Mouse (Mus musculus) CH12.LX (cell line): ENCODE measurements around the gene Lhpp. TPM values are rescaled to one million over a fixed set of nuclear protein-coding genes. Genes with fewer than 3 reads are reported as not detected.

Experiments used
- DNase-seq: peaks from one replicate; pipeline ENCODE4 v3.0.0-alpha.2; 2013; ENCODE audit errors: extremely low read depth
- H3K27ac ChIP-seq: 2 replicates; pipeline ENCODE4 v1.5.1; 2012; ENCODE audit warnings: low read depth, mild to moderate bottlenecking, control low read depth, moderate library complexity; ENCODE audit not compliant: insufficient read depth
- H3K27me3 ChIP-seq: replicated peaks from 2 replicates; pipeline ENCODE3; 2012; ENCODE audit warnings: inconsistent platforms
- H3K36me3 ChIP-seq, 2 experiments: replicated peaks in 1 of 2; 2 replicates each; pipeline versions ENCODE3 to v1.6.1; 2012; ENCODE audit warnings: inconsistent platforms in 1 of 2, low read length in 1 of 2, mild to moderate bottlenecking in 1 of 2, mixed read lengths in 1 of 2, moderate library complexity in 1 of 2; ENCODE audit not compliant: control insufficient read depth in 1 of 2, insufficient read depth in 1 of 2
- H3K4me1 ChIP-seq, 2 experiments: 2 replicates each; pipeline ENCODE4 v1.6.1; 2012; ENCODE audit warnings: inconsistent platforms in 1 of 2, moderate library complexity in 1 of 2; ENCODE audit not compliant: insufficient read depth in 2 of 2, control insufficient read depth in 1 of 2
- H3K4me2 ChIP-seq: 2 replicates; pipeline ENCODE4 v1.6.1; 2012; ENCODE audit warnings: low read depth, mild to moderate bottlenecking, control low read depth; ENCODE audit not compliant: poor library complexity, insufficient read depth, severe bottlenecking
- H3K4me3 ChIP-seq, 3 experiments: fragments of 150-350 bp in 1 of 3; sonication (generic) in 1 of 3; replicated peaks in 1 of 3; 2 replicates each; pipeline versions ENCODE3 to v1.5.1; 2011 to 2012; ENCODE audit warnings: low read depth in 2 of 3, low read length in 2 of 3, mild to moderate bottlenecking in 2 of 3, moderate library complexity in 2 of 3, control low read depth in 1 of 3, improper control_type of control experiment in 1 of 3, inconsistent platforms in 1 of 3, mixed read lengths in 1 of 3; ENCODE audit not compliant: poor library complexity in 1 of 3
- H3K79me2 ChIP-seq: replicated peaks from 2 replicates; pipeline ENCODE4 v1.6.1; 2012; ENCODE audit warnings: mild to moderate bottlenecking, moderate library complexity; ENCODE audit not compliant: control insufficient read depth, poor library complexity, insufficient read depth, severe bottlenecking; ENCODE audit errors: extremely low read depth
- H3K9ac ChIP-seq: 2 replicates; pipeline ENCODE4 v1.6.1; 2012; ENCODE audit warnings: low read depth, mild to moderate bottlenecking, control low read depth, moderate library complexity; ENCODE audit not compliant: insufficient read depth
- H3K9me3 ChIP-seq: replicated peaks from 2 replicates; pipeline ENCODE3; 2012; ENCODE audit warnings: low read length, inconsistent platforms, mixed read lengths
- BHLHE40 ChIP-seq: IDR thresholded peaks from 2 replicates; pipeline ENCODE4 v1.6.1; 2011; ENCODE audit warnings: mild to moderate bottlenecking, low read depth, low read length, improper control_type of control experiment
- CHD1 ChIP-seq: IDR thresholded peaks from 2 replicates; pipeline ENCODE4 v1.6.1; 2012; ENCODE audit warnings: low read depth, low read length, improper control_type of control experiment, inconsistent platforms
- CHD2 ChIP-seq: IDR thresholded peaks from 2 replicates; pipeline ENCODE4 v1.6.1; 2011; ENCODE audit warnings: low read length, improper control_type of control experiment
- CTCF ChIP-seq, 2 experiments: IDR thresholded peaks in 1 of 2; conservative IDR thresholded peaks in 1 of 2; 2 replicates each; pipeline ENCODE4 v1.5.1; 2011 to 2012; ENCODE audit warnings: low read depth in 2 of 2, low read length in 2 of 2, improper control_type of control experiment in 1 of 2, inconsistent platforms in 1 of 2, mild to moderate bottlenecking in 1 of 2, moderate library complexity in 1 of 2
- ELF1 ChIP-seq: IDR thresholded peaks from 2 replicates; pipeline ENCODE4 v1.6.1; 2014; ENCODE audit warnings: low read depth, mild to moderate bottlenecking, inconsistent platforms, low read length, improper control_type of control experiment
- ETS1 ChIP-seq: conservative IDR thresholded peaks from 2 replicates; pipeline ENCODE4 v1.6.1; 2012; ENCODE audit warnings: low read depth, mild to moderate bottlenecking, inconsistent platforms, low read length, improper control_type of control experiment, moderate library complexity
- GABPA ChIP-seq: IDR thresholded peaks from 2 replicates; pipeline ENCODE4 v1.6.1; 2012; ENCODE audit warnings: low read depth, low read length, improper control_type of control experiment, inconsistent platforms; ENCODE audit not compliant: insufficient replicate concordance
- HCFC1 ChIP-seq: IDR thresholded peaks from 2 replicates; pipeline ENCODE4 v1.6.1; 2012; ENCODE audit warnings: low read depth, mild to moderate bottlenecking, inconsistent platforms, low read length, improper control_type of control experiment
- IRF4 ChIP-seq: IDR thresholded peaks from 2 replicates; pipeline ENCODE4 v1.6.1; 2014; ENCODE audit warnings: low read depth, mild to moderate bottlenecking, inconsistent platforms, low read length, improper control_type of control experiment
- JUN ChIP-seq: IDR thresholded peaks from 2 replicates; pipeline ENCODE4 v1.6.1; 2011; ENCODE audit warnings: low read depth, mild to moderate bottlenecking, low read length, improper control_type of control experiment, moderate library complexity; ENCODE audit not compliant: insufficient read depth
- JUND ChIP-seq: conservative IDR thresholded peaks from 2 replicates; pipeline ENCODE4 v1.6.1; 2011; ENCODE audit warnings: low read depth, low read length, improper control_type of control experiment
- KAT2A ChIP-seq: IDR thresholded peaks from 2 replicates; pipeline ENCODE4 v1.6.1; 2012; ENCODE audit warnings: low read length, improper control_type of control experiment, inconsistent platforms; ENCODE audit not compliant: insufficient replicate concordance
- MAFK ChIP-seq: IDR thresholded peaks from 2 replicates; pipeline ENCODE4 v1.6.1; 2011; ENCODE audit warnings: low read length, improper control_type of control experiment; ENCODE audit not compliant: insufficient replicate concordance
- MAX ChIP-seq: IDR thresholded peaks from 2 replicates; pipeline ENCODE4 v1.6.1; 2011; ENCODE audit warnings: low read length, improper control_type of control experiment
- MAZ ChIP-seq: IDR thresholded peaks from 2 replicates; pipeline ENCODE4 v1.6.1; 2012; ENCODE audit warnings: low read depth, mild to moderate bottlenecking, inconsistent platforms, low read length, improper control_type of control experiment, moderate library complexity
- MEF2A ChIP-seq: IDR thresholded peaks from 2 replicates; pipeline ENCODE4 v1.6.1; 2014; ENCODE audit warnings: low read depth, mild to moderate bottlenecking, inconsistent platforms, low read length, improper control_type of control experiment, borderline replicate concordance
- MYC ChIP-seq: IDR thresholded peaks from 2 replicates; pipeline ENCODE4 v1.6.1; 2011; ENCODE audit warnings: low read depth, mild to moderate bottlenecking, improper control_type of control experiment, low read length
- NELFE ChIP-seq: IDR thresholded peaks from 2 replicates; pipeline ENCODE4 v1.6.1; 2011; ENCODE audit warnings: low read depth, low read length, improper control_type of control experiment
- POLR2A ChIP-seq: IDR thresholded peaks from 2 replicates; pipeline ENCODE4 v1.6.1; 2011; ENCODE audit warnings: low read depth, mild to moderate bottlenecking, improper control_type of control experiment, low read length
- POLR2AphosphoS2 ChIP-seq: IDR thresholded peaks from 2 replicates; pipeline ENCODE4 v1.6.1; 2011; ENCODE audit warnings: low read depth, low read length, improper control_type of control experiment
- RCOR1 ChIP-seq: conservative IDR thresholded peaks from 2 replicates; pipeline ENCODE4 v1.6.1; 2012; ENCODE audit warnings: low read depth, mild to moderate bottlenecking, inconsistent platforms, low read length, improper control_type of control experiment
- SIN3A ChIP-seq: IDR thresholded peaks from 2 replicates; pipeline ENCODE4 v1.6.1; 2012; ENCODE audit warnings: low read length, improper control_type of control experiment, inconsistent platforms
- SMC3 ChIP-seq: IDR thresholded peaks from 2 replicates; pipeline ENCODE4 v1.6.1; 2011; ENCODE audit warnings: low read depth, low read length, improper control_type of control experiment
- TBP ChIP-seq: conservative IDR thresholded peaks from 2 replicates; pipeline ENCODE4 v1.6.1; 2011; ENCODE audit warnings: low read depth, low read length, improper control_type of control experiment
- TCF12 ChIP-seq: IDR thresholded peaks from 2 replicates; pipeline ENCODE4 v1.6.1; 2014; ENCODE audit warnings: low read depth, mild to moderate bottlenecking, inconsistent platforms, low read length, improper control_type of control experiment
- UBTF ChIP-seq: IDR thresholded peaks from 2 replicates; pipeline ENCODE4 v1.6.1; 2012; ENCODE audit warnings: low read depth, mild to moderate bottlenecking, inconsistent platforms, low read length, improper control_type of control experiment, moderate library complexity
- USF1 ChIP-seq: IDR thresholded peaks from 2 replicates; pipeline ENCODE4 v1.6.1; 2014; ENCODE audit warnings: low read depth, mild to moderate bottlenecking, inconsistent platforms, low read length, improper control_type of control experiment
- USF2 ChIP-seq: conservative IDR thresholded peaks from 2 replicates; pipeline ENCODE4 v1.6.1; 2011; ENCODE audit warnings: low read depth, low read length, improper control_type of control experiment
- ZC3H11A ChIP-seq: IDR thresholded peaks from 2 replicates; pipeline ENCODE4 v1.6.1; 2012; ENCODE audit warnings: low read depth, mild to moderate bottlenecking, inconsistent platforms, low read length, improper control_type of control experiment
- ZNF384 ChIP-seq: IDR thresholded peaks from 2 replicates; pipeline ENCODE4 v1.6.1; 2012; ENCODE audit warnings: low read depth, low read length, improper control_type of control experiment, inconsistent platforms
- dilution Hi-C: fragments of 300-500 bp; cut with MboI; formaldehyde crosslinking; loops from 2 replicates; pipeline ENCODE4 v1.14.3; 2020; ENCODE audit warnings: low sequenced_read_pairs; ENCODE audit not compliant: extremely low pct_unique_long_range_greater_than_20kb, extremely low pct_ligation_motif_present
- in situ Hi-C: fragments of 300-500 bp; cut with MboI; formaldehyde crosslinking; loops from 3 replicates; pipeline ENCODE4 v1.14.3; 2019; ENCODE audit warnings: low sequenced_read_pairs, low pct_ligation_motif_present, low pct_unique_long_range_greater_than_20kb, mixed read lengths
- polyA plus RNA-seq: library from polyadenylated mRNA; unstranded; fragments of >175 nt; gene quantifications from 2 replicates; pipeline ENCODE4 v1.2.1, GENCODE M21; 2012; ENCODE audit warnings: low read depth; ENCODE audit not compliant: insufficient read length
- total RNA-seq, 2 experiments: library from RNA; depleted of rRNA; stranded (reverse); fragments of 300-350 nt in 1 of 2; fragments of >200 nt in 1 of 2; gene quantifications; 2 replicates each; pipeline ENCODE4 v1.2.3; 2012 to 2014

Gene Lhpp
- total and polyA plus RNA-seq, 3 experiments = 7.8 to 15.4 (median 14.6) TPM

DNA sequence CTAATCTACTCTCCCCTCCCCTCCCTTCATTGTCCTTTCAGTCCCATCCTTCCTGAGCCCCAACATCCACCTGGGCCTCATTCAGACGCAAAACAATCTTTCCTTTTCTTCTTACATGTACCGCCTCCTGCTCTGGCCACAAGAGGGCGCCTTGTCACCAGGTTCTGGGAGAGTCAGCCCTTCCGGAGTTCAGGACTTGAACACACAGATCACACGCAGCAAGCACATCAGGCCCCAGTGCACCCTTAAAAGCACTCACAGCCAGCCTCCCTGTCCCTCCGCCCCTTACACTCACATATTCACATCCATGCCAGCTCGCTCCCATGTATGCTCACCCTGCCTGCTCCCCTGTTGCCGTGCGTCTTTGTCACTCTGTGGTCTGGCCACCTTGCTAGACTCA is 45.6 kb downstream of the Lhpp start:
- H3K9ac ChIP-seq = peak overlapping the region; percentile 66
- peak overlapping the region; percentile 76 for H3K4me2 ChIP-seq
- peak overlapping the region in 1 of 3 experiments; percentile 41 for H3K4me3 ChIP-seq
- peak overlapping the region; percentile 41 for H3K27ac ChIP-seq
- peak; percentile 94 for DNase-seq
- TF ChIP-seq KAT2A = no peak
- peak; percentile 29 for TF ChIP-seq HCFC1
- TF ChIP-seq TCF12 = 0 out of 2 replicates have a peak, but pooled peaks have one; percentile 44
- no peak for TF ChIP-seq CHD1
- 0 out of 2 replicates have a peak, but pooled peaks have one; percentile 23 for TF ChIP-seq POLR2A
- TF ChIP-seq ELF1 = peak; percentile 81
- TF ChIP-seq MYC = 0 out of 2 replicates have a peak, but pooled peaks have one; percentile 61
- TF ChIP-seq CHD2 = no peak
- peak; percentile 40 to 97; a peak in 3 of 4 replicates for TF ChIP-seq CTCF (conservative IDR thresholded peaks at IDR 0.05 in 1 of 2, IDR thresholded peaks at IDR 0.05 in 1 of 2; ENCODE audit: low read depth in 2 of 2, low read length in 2 of 2)
- peak; percentile 97 for TF ChIP-seq SMC3
- TF ChIP-seq NELFE = peak; percentile 59; the same call in 1 of the 2 replicates
- TF ChIP-seq JUND = no peak
- 0 out of 2 replicates have a peak, but pooled peaks have one; percentile 45 for TF ChIP-seq IRF4
- TF ChIP-seq BHLHE40 = peak; percentile 44; the same call in 1 of the 2 replicates
- TF ChIP-seq SIN3A = peak; percentile 47; the same call in 1 of the 2 replicates
- peak; percentile 95 for TF ChIP-seq ZC3H11A
- H3K27me3 ChIP-seq = no peaks in the 10 kb centered on the region
- in situ Hi-C loops = no loop called here
- no peaks in the 10 kb centered on the region for H3K9me3 ChIP-seq
- no peaks in the 10 kb centered on the region for H3K79me2 ChIP-seq
- peaks cover 0 to 4% of the 10 kb centered on the region in 2 experiments for H3K36me3 ChIP-seq
- dilution Hi-C loops = no loop called here
- H3K4me1 ChIP-seq = peaks cover 14 to 54% of the 10 kb centered on the region in 2 experiments

DNA sequence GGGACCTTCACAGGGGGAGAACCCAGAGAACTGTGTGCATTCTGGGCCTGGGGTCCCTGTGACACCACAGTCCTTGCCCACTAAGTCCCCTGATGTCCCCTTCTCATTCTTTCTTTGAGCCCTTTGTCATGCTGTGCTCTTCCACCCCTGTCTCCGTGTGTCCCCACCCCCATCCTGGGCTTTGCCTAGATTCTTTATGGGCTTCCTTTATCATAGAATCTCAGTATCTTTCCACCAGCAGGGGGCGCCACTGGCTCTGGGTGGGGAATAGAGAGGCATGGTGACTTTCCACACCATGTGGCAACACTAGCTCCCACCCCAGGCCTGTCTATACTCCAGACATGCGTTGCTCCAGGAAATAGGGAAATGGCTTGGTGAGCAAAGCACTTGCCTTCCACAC is 46.1 kb downstream of the Lhpp start:
- in situ Hi-C loops (no loop called here), dilution Hi-C loops (no loop called here)
- Histone ChIP-seq H3K27ac (peak overlapping the region; percentile 41), H3K9ac (peak overlapping the region; percentile 66), H3K27me3 (no peaks in the 10 kb centered on the region), H3K4me3 (peak overlapping the region in 1 of 3 experiments; percentile 41), H3K4me2 (peak overlapping the region; percentile 76), H3K36me3 (peaks cover 0 to 2% of the 10 kb centered on the region in 2 experiments), H3K9me3 (no peaks in the 10 kb centered on the region), H3K4me1 (peaks cover 14 to 59% of the 10 kb centered on the region in 2 experiments), H3K79me2 (no peaks in the 10 kb centered on the region)
- DNase-seq = peak; percentile 92
- TF ChIP-seq MAFK (no peak), MAX (peak; percentile 91), ETS1 (0 out of 2 replicates have a peak, but pooled peaks have one; percentile 17), ZC3H11A (peak; percentile 69), JUND (no peak), MYC (peak; percentile 95), USF1 (no peak), IRF4 (no peak), ZNF384 (no peak), SIN3A (no peak), CHD2 (peak; percentile 72), GABPA (no peak), RCOR1 (0 out of 2 replicates have a peak, but pooled peaks have one; percentile 41), HCFC1 (no peak; the same call in 1 of the 2 replicates), TBP (no peak), USF2 (no peak), MAZ (peak; percentile 68), POLR2AphosphoS2 (no peak), KAT2A (no peak), MEF2A (peak; percentile 16; the same call in 1 of the 2 replicates), UBTF (no peak), BHLHE40 (no peak), ELF1 (no peak; the same call in 1 of the 2 replicates), SMC3 (peak; percentile 96), JUN (no peak)
